8 mouse cellular contexts compared by ENCODE assay signal in the genomic region with DNA sequence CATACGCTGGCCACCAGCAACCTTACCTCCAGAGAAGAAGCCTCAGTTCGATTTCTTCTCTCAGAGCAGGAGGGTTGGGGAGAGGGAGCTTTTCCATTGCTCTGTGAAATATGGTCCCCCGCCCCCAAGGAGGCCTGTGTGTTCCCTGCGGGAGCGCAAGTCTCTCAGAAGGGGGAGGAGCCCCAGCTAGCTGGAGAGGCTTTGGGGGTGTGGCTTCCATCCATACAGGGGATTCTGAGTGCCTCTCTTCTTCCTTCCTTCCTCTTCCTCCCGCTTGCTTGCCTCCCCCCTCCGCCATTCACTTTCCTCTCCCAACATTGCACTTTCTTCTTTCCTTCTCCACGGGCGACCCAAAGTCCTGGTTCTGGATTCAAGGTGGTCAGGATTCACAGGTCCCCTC.
DNase-seq lines count a peak whose midpoint lies in the region; ATAC-seq and TF ChIP-seq lines count a peak whose summit lies in the region.
"Had no signal": no experiment of that assay in that cellular context is flagged by ENCODE, and none has a peak within 500 bp of the region (broad histone marks: within the 10 kb centered on the region; RNA-seq: fewer than 3 reads in every experiment).

No protein-coding gene starts in this region.

- H3K4me3 ChIP-seq in lung, embryonic 14.5 days (ENCODE audit: low read depth, low read length) = no peak overlapping the region
- peak overlapping the region; percentile 21; the same call in 1 of the 2 replicates for H3K4me3 ChIP-seq in forebrain, embryonic 10.5 days
- peak overlapping the region; percentile 20; the same call in 1 of the 2 replicates for H3K4me3 ChIP-seq in hindbrain, embryonic 10.5 days
- H3K4me3 ChIP-seq: limb, embryonic 13.5 days had no signal

- H3K9me3 ChIP-seq in lung, embryonic 14.5 days (ENCODE audit: low read depth, low read length) = no peaks in the 10 kb centered on the region
- H3K9me3 ChIP-seq in forebrain, embryonic 10.5 days = no peaks in the 10 kb centered on the region
- H3K9me3 ChIP-seq in hindbrain, embryonic 10.5 days = no peaks in the 10 kb centered on the region
- H3K9me3 ChIP-seq: limb, embryonic 13.5 days had no signal

- H3K27ac ChIP-seq in lung, embryonic 14.5 days (ENCODE audit: low read depth) = no peak overlapping the region
- H3K27ac ChIP-seq in forebrain, embryonic 10.5 days = peak overlapping the region; percentile 17; the same call in 1 of the 2 replicates
- H3K27ac ChIP-seq in hindbrain, embryonic 10.5 days = peak overlapping the region; percentile 57; the same call in 1 of the 2 replicates
- H3K27ac ChIP-seq: limb, embryonic 13.5 days had no signal

- no peak overlapping the region for H3K4me2 ChIP-seq in lung, embryonic 14.5 days
- H3K4me2 ChIP-seq: limb, embryonic 13.5 days had no signal

- peak; percentile 70 for DNase-seq in lung, embryonic 14.5 days
- no peak for DNase-seq in lung, postnatal 36 days
- no peak for DNase-seq in forebrain, embryonic 10.5 days (ENCODE audit: extremely low spot score, low spot score)
- DNase-seq in hindbrain, embryonic 10.5 days (ENCODE audit: low spot score) = no peak
- peak; percentile 24 for DNase-seq in lung, postnatal 14 days
- no peak for DNase-seq in natural killer cell, adult 2 months (ENCODE audit: low spot score in 2 of 2)
- no peak for DNase-seq in adipocyte (ENCODE audit: low spot score)

- H3K36me3 ChIP-seq in lung, embryonic 14.5 days (ENCODE audit: insufficient read depth) = peaks cover 74% of the 10 kb centered on the region
- H3K36me3 ChIP-seq in forebrain, embryonic 10.5 days (replicated peaks) = peaks cover 15% of the 10 kb centered on the region
- peaks cover 31% of the 10 kb centered on the region for H3K36me3 ChIP-seq in hindbrain, embryonic 10.5 days

- no peaks in the 10 kb centered on the region for H3K27me3 ChIP-seq in lung, embryonic 14.5 days (ENCODE audit: insufficient read depth, low read length)
- H3K27me3 ChIP-seq in forebrain, embryonic 10.5 days (ENCODE audit: poor library complexity, severe bottlenecking) = no peaks in the 10 kb centered on the region
- H3K27me3 ChIP-seq in hindbrain, embryonic 10.5 days (ENCODE audit: insufficient read depth, poor library complexity, severe bottlenecking) = no peaks in the 10 kb centered on the region
- H3K27me3 ChIP-seq: limb, embryonic 13.5 days had no signal

- WGBS in lung, embryonic 14.5 days = 31% methylated on average over 9 of the region's 9 CpGs
- 18% methylated on average over 9 of the region's 9 CpGs for WGBS in forebrain, embryonic 10.5 days
- WGBS in hindbrain, embryonic 10.5 days = 27% methylated on average over 9 of the region's 9 CpGs

- no peak overlapping the region for H3K9ac ChIP-seq in lung, embryonic 14.5 days
- H3K9ac ChIP-seq: limb, embryonic 13.5 days had no signal

- no peak for TF ChIP-seq CTCF in lung, embryonic 14.5 days (IDR thresholded peaks at IDR 0.05; ENCODE audit: low read depth)

- peak; percentile 62; the same call in 1 of the 2 replicates for ATAC-seq in lung, embryonic 14.5 days (ENCODE audit: insufficient read depth)

- H3K4me1 ChIP-seq in lung, embryonic 14.5 days (ENCODE audit: insufficient read depth) = no peaks in the 10 kb centered on the region
- H3K4me1 ChIP-seq in forebrain, embryonic 10.5 days = peaks cover 29% of the 10 kb centered on the region
- H3K4me1 ChIP-seq in hindbrain, embryonic 10.5 days (replicated peaks) = peaks cover 42% of the 10 kb centered on the region

Comparison
In these comparisons a context has a peak if more than half of its experiments do, and no peak if none do; other contexts are left out.
1. DNase-seq: peak in lung, embryonic 14.5 days (single experiment) and lung, postnatal 14 days (single experiment); none in lung, postnatal 36 days (single experiment), forebrain, embryonic 10.5 days (single experiment), hindbrain, embryonic 10.5 days (single experiment), natural killer cell, adult 2 months (0 of 2) and adipocyte (single experiment).